7 mouse cellular contexts compared by ENCODE assay signal in the genomic region with DNA sequence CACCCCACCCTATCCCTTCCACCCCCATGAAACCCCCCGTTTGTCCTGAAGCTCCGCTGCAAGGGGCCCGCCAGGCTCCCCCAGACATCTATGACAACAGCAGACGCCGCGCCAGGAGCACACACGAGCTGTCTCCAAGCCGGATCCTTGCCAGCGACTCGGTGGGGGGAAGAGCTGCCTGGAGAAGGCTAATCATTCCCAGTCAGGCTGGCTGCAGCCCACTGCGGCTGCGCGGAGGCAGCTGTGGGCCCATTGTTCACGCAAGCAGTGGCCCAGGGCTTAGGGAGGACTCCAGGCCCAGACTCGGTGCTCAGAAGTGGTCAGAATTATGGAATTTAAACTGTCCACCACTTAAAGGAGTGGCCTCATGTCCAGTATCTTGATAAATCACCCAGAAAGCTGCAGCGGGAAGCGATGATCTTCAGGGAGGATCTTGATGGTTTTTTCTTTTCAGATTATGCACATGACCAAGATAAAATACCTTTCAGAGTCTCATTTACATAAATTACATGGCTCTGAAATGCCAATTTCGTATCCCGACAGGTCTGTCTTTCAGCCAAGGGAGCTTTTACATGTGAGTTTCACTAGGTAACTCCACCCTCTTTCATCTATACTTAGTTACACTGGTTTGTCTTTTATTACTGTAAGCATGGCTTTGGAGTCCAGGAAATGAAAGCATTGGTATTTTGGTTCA.
DNase-seq lines count a peak whose midpoint lies in the region; ATAC-seq and TF ChIP-seq lines count a peak whose summit lies in the region.

No protein-coding gene starts in this region.

- no peaks in the 10 kb centered on the region for H3K9me3 ChIP-seq in forebrain, postnatal 0 days (ENCODE audit: low read length)
- no peaks in the 10 kb centered on the region for H3K9me3 ChIP-seq in liver, embryonic 12.5 days (replicated peaks)
- no peaks in the 10 kb centered on the region for H3K9me3 ChIP-seq in neural tube, embryonic 15.5 days (replicated peaks)

- peak overlapping the region; percentile 59 for H3K4me2 ChIP-seq in forebrain, postnatal 0 days (ENCODE audit: low read depth)
- peak overlapping the region; percentile 41 for H3K4me2 ChIP-seq in liver, embryonic 12.5 days
- peak overlapping the region; percentile 67 for H3K4me2 ChIP-seq in neural tube, embryonic 15.5 days

- H3K4me1 ChIP-seq in forebrain, postnatal 0 days (ENCODE audit: insufficient read depth), result peaks cover 10% of the 10 kb centered on the region; the same call in 1 of the 2 replicates
- no peaks in the 10 kb centered on the region for H3K4me1 ChIP-seq in liver, embryonic 12.5 days
- peaks cover 18% of the 10 kb centered on the region for H3K4me1 ChIP-seq in neural tube, embryonic 15.5 days

- peak; percentile 80 for DNase-seq in cerebellum, adult 8-10 months
- DNase-seq in forebrain, postnatal 0 days, result peak; percentile 97
- peak; percentile 89 to 90 for DNase-seq in heart, postnatal 14 days
- DNase-seq in kidney, postnatal 4 days, result peak; percentile 92 to 95
- peak; percentile 49 to 80 for DNase-seq in urinary bladder, postnatal 36 days (ENCODE audit: low spot score in 2 of 2)

- H3K4me3 ChIP-seq in forebrain, postnatal 0 days (ENCODE audit: low read depth, low read length), result peak overlapping the region; percentile 31
- 0 out of 2 replicates have a peak overlapping the region, but pooled peaks have one; percentile 16 for H3K4me3 ChIP-seq in liver, embryonic 12.5 days
- H3K4me3 ChIP-seq in neural tube, embryonic 15.5 days (replicated peaks), result peak overlapping the region; percentile 40

- TF ChIP-seq CTCF in forebrain, postnatal 0 days (IDR thresholded peaks at IDR 0.05; ENCODE audit: low read depth), result no peak

- no peaks in the 10 kb centered on the region for H3K36me3 ChIP-seq in forebrain, postnatal 0 days (ENCODE audit: insufficient read depth)
- no peaks in the 10 kb centered on the region for H3K36me3 ChIP-seq in liver, embryonic 12.5 days
- no peaks in the 10 kb centered on the region for H3K36me3 ChIP-seq in neural tube, embryonic 15.5 days

- no peaks in the 10 kb centered on the region for H3K27me3 ChIP-seq in forebrain, postnatal 0 days (ENCODE audit: insufficient read depth, low read length)
- H3K27me3 ChIP-seq in liver, embryonic 12.5 days (replicated peaks), result no peaks in the 10 kb centered on the region
- no peaks in the 10 kb centered on the region for H3K27me3 ChIP-seq in neural tube, embryonic 15.5 days (replicated peaks)

- peak overlapping the region; percentile 91 for H3K27ac ChIP-seq in forebrain, postnatal 0 days (ENCODE audit: low read depth, low read length)
- H3K27ac ChIP-seq in liver, embryonic 12.5 days, result no peak overlapping the region
- peak overlapping the region; percentile 87 for H3K27ac ChIP-seq in neural tube, embryonic 15.5 days (replicated peaks)

- peak; percentile 98 for ATAC-seq in forebrain, postnatal 0 days
- ATAC-seq in liver, embryonic 12.5 days, result 0 out of 2 replicates have a peak, but pooled peaks have one; percentile 40
- peak; percentile 98 for ATAC-seq in neural tube, embryonic 15.5 days (ENCODE audit: low FRiP score)

- H3K9ac ChIP-seq in forebrain, postnatal 0 days, result peak overlapping the region; percentile 56
- no peak overlapping the region for H3K9ac ChIP-seq in liver, embryonic 12.5 days
- peak overlapping the region; percentile 51 for H3K9ac ChIP-seq in neural tube, embryonic 15.5 days (replicated peaks)

- 3% methylated on average over 19 of the region's 19 CpGs for WGBS in forebrain, postnatal 0 days
- 51% methylated on average over 19 of the region's 19 CpGs for WGBS in liver, embryonic 12.5 days (ENCODE audit: insufficient replicate concordance)
- WGBS in neural tube, embryonic 15.5 days, result 3% methylated on average over 19 of the region's 19 CpGs

- intact Hi-C loops in heart, postnatal 14 days (cut with DNase I), result no loop called here

Comparison
In these comparisons a context has a peak if more than half of its experiments do, and no peak if none do; other contexts are left out.
1. ATAC-seq: peak in every context shown above with its lines; median percentile 98 in forebrain, postnatal 0 days; 98 in neural tube, embryonic 15.5 days; 40 in liver, embryonic 12.5 days.